Mouse (Mus musculus) forebrain, postnatal 0 days (tissue): ENCODE data around the gene Ciart. TPM values are rescaled to one million over a fixed set of nuclear protein-coding genes. Genes with fewer than 3 reads are reported as not detected.

Source experiments
- ATAC-seq: fragments of 200-750 bp; cut with Nextera tagmentation; 2 replicates; pipeline ENCODE4 v1.8.0; 2017; ENCODE audit warnings: mild to moderate bottlenecking, moderate library complexity
- DNase-seq: peaks from one replicate; pipeline ENCODE4 v3.0.0-alpha.2; 2015
- H3K27ac ChIP-seq: fragments of 300-500 bp; sonication (generic); 2 replicates; pipeline ENCODE4 v1.5.1; 2014; ENCODE audit warnings: low read depth, mild to moderate bottlenecking, antibody characterized with exemption, low read length, moderate library complexity, mixed read lengths
- H3K27me3 ChIP-seq: fragments of 300-500 bp; sonication (generic); 2 replicates; pipeline ENCODE4 v1.6.1; 2014; ENCODE audit warnings: mild to moderate bottlenecking, low read length, mixed read lengths; ENCODE audit not compliant: insufficient read depth
- H3K36me3 ChIP-seq: fragments of 300-500 bp; sonication (generic); 2 replicates; pipeline ENCODE4 v1.6.1; 2014; ENCODE audit warnings: mild to moderate bottlenecking, moderate library complexity; ENCODE audit not compliant: insufficient read depth
- H3K4me1 ChIP-seq: fragments of 300-500 bp; sonication (generic); 2 replicates; pipeline ENCODE4 v1.6.1; 2014; ENCODE audit warnings: antibody characterized with exemption; ENCODE audit not compliant: insufficient read depth
- H3K4me2 ChIP-seq: fragments of 300-500 bp; sonication (generic); 2 replicates; pipeline ENCODE4 v1.6.1; 2014; ENCODE audit warnings: low read depth, mild to moderate bottlenecking, moderate library complexity
- H3K4me3 ChIP-seq: fragments of 300-500 bp; sonication (generic); 2 replicates; pipeline ENCODE4 v1.5.1; 2014; ENCODE audit warnings: low read depth, low read length, mixed read lengths
- H3K9ac ChIP-seq: fragments of 300-500 bp; sonication (generic); 2 replicates; pipeline ENCODE4 v1.6.1; 2014; ENCODE audit warnings: mild to moderate bottlenecking
- H3K9me3 ChIP-seq: fragments of 300-500 bp; sonication (generic); 2 replicates; pipeline ENCODE4 v1.6.1; 2016; ENCODE audit warnings: low read length
- CTCF ChIP-seq: sonication (generic); IDR thresholded peaks from 2 replicates; pipeline ENCODE4 v1.5.1; 2016; ENCODE audit warnings: antibody characterized with exemption, control low read depth, low read depth
- WGBS: fragments of 180-500 bp; shearing (Covaris S2); extraction: QIAGEN DNeasy Blood & Tissue Kit; methylation state at CpG from one replicate; pipeline ENCODE4 v1.1.7; 2014; 5-methylcytosine and 5-hydroxymethylcytosine counted together
- polyA plus RNA-seq: library from polyadenylated mRNA; unstranded; fragments of >200 nt; fragmentation: Nextera tagmentation; extraction: Ambion mirVana; gene quantifications from 2 replicates; pipeline ENCODE4 v1.2.1, GENCODE M21; 2015
- total RNA-seq: library from RNA; depleted of rRNA; stranded (reverse); fragments of >200 nt; gene quantifications from 2 replicates; pipeline ENCODE4 v1.2.3, GENCODE M21; 2014

Gene Ciart
- total and polyA plus RNA-seq, 2 experiments from 2014 or later = 3.4 to 8.2 TPM

DNA sequence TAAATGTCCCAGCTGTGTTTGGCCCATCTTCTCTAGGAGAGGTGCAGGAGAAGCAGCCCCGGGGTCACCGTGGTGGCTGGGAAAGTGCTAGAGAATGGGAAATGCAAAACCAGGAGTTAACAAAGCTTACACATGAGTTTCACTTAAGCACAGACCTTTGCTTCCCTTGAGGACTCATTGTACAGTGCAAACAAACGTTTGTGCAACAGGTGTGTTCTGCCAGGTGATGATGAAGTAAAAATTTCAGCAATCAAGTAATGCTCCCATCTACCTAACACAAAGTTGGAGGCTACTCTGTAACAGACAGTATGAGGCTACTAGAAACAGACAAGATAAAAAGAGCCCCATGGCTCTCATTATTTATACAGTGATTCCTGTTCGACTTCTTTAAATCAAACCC is 3.0 kb downstream of the Ciart start:
- no peak overlapping the region for H3K4me3 ChIP-seq
- H3K4me1 ChIP-seq = peaks cover 5% of the 10 kb centered on the region; the same call in 1 of the 2 replicates
- no peaks in the 10 kb centered on the region for H3K27me3 ChIP-seq
- WGBS = 95% methylated on average over 4 of the region's 4 CpGs
- H3K4me2 ChIP-seq = no peak overlapping the region
- H3K27ac ChIP-seq = no peak overlapping the region
- no peaks in the 10 kb centered on the region for H3K9me3 ChIP-seq
- ATAC-seq (no peak), DNase-seq (no peak)
- no peak overlapping the region for H3K9ac ChIP-seq
- no peaks in the 10 kb centered on the region for H3K36me3 ChIP-seq
- TF ChIP-seq CTCF = no peak

- H3K27me3 ChIP-seq = no peaks in the 10 kb centered on the region
- H3K9me3 ChIP-seq = no peaks in the 10 kb centered on the region
- no peak overlapping the region for H3K27ac ChIP-seq
- peak overlapping the region; percentile 66; the same call in 1 of the 2 replicates for H3K9ac ChIP-seq
- H3K4me1 ChIP-seq = peaks cover 14% of the 10 kb centered on the region
- peak overlapping the region; percentile 68 for H3K4me2 ChIP-seq
- no peak for DNase-seq
- WGBS = 77% methylated on average over 7 of the region's 7 CpGs
- TF ChIP-seq CTCF = no peak
- H3K4me3 ChIP-seq = peak overlapping the region; percentile 66
- 0 out of 2 replicates have a peak, but pooled peaks cover 9% of the 10 kb centered on the region for H3K36me3 ChIP-seq
- ATAC-seq = no peak
These were observed 10.0 kb downstream of the Ciart start for GRCm38 (mm10) chr3:95872048-95872447.

DNA sequence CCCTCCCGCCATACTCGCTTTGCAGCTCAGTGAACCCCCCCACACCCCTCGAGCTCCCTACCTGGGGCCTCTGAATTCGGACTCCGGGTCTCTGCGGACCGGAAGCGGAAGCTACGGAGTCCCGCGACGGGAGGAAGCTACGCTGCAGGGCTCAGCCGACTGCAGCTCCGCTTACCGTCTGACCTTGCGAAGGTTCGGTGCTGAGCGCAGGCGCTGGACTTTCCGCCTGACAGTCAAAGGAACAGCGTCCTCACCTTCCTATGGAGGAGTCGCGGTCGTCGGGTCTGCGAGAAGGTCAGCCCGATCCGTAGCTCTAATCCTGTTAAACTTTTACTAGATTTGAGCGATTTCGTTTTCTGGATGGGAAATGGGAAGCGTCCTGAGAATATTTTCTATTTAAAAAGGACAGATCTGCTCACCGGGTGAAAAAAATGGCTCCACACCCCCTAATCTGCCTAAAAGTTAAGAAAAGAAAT is 10.6 kb downstream of the Ciart start, which contains the start of gene Mrps21:
Gene Mrps21 (minus strand): TSS at position 128 of the 476 bp plus-strand sequence.
- under 1% methylated on average over 33 of the region's 33 CpGs for WGBS
- no peaks in the 10 kb centered on the region for H3K9me3 ChIP-seq
- peak within 1 kb of the TSS; percentile 68 for H3K4me2 ChIP-seq
- peak within 1 kb of the TSS; percentile 79 for H3K27ac ChIP-seq
- 0 out of 2 replicates have a peak, but pooled peaks cover 9% of the 10 kb centered on the region for H3K36me3 ChIP-seq
- H3K4me3 ChIP-seq = peak within 1 kb of the TSS; percentile 66
- no peaks in the 10 kb centered on the region for H3K27me3 ChIP-seq
- peak; percentile 99 for ATAC-seq
- H3K9ac ChIP-seq = peak within 1 kb of the TSS; percentile 66
- H3K4me1 ChIP-seq = peaks cover 14% of the 10 kb centered on the region
- TF ChIP-seq CTCF = peak; percentile 16; the same call in 1 of the 2 replicates
- DNase-seq = peak; percentile 86

GRCm38 (mm10) chr3:95870976-95871375 is 11.1 kb downstream of the Ciart start:
- DNase-seq (no peak), ATAC-seq (peak; percentile 48)
- 8% methylated on average over 15 of the region's 15 CpGs for WGBS
- Histone ChIP-seq H3K4me3 (peak overlapping the region; percentile 66), H3K4me1 (peaks cover 14% of the 10 kb centered on the region), H3K36me3 (0 out of 2 replicates have a peak, but pooled peaks cover 9% of the 10 kb centered on the region), H3K9ac (peak overlapping the region; percentile 66), H3K9me3 (no peaks in the 10 kb centered on the region), H3K27me3 (no peaks in the 10 kb centered on the region), H3K27ac (peak overlapping the region; percentile 79), H3K4me2 (peak overlapping the region; percentile 68)
- TF ChIP-seq CTCF = no peak

- Histone ChIP-seq H3K4me1 (peaks cover 12% of the 10 kb centered on the region), H3K9me3 (no peaks in the 10 kb centered on the region), H3K9ac (no peak overlapping the region), H3K4me2 (no peak overlapping the region), H3K27ac (no peak overlapping the region), H3K36me3 (peaks cover 23% of the 10 kb centered on the region; the same call in 1 of the 2 replicates), H3K4me3 (no peak overlapping the region), H3K27me3 (no peaks in the 10 kb centered on the region)
- ATAC-seq (no peak), DNase-seq (no peak)
- WGBS = 95% methylated on average over 2 of the region's 2 CpGs
- no peak for TF ChIP-seq CTCF
These were observed 14.6 kb downstream of the Ciart start for GRCm38 (mm10) chr3:95867408-95867807.

- WGBS = 88% methylated on average over 5 of the region's 5 CpGs
- no peaks in the 10 kb centered on the region for H3K9me3 ChIP-seq
- peaks cover 23% of the 10 kb centered on the region; the same call in 1 of the 2 replicates for H3K36me3 ChIP-seq
- H3K9ac ChIP-seq = no peak overlapping the region
- no peak overlapping the region for H3K4me3 ChIP-seq
- H3K4me1 ChIP-seq = peaks cover 6% of the 10 kb centered on the region; the same call in 1 of the 2 replicates
- H3K27ac ChIP-seq = no peak overlapping the region
- no peak overlapping the region for H3K4me2 ChIP-seq
- TF ChIP-seq CTCF = no peak
- no peaks in the 10 kb centered on the region for H3K27me3 ChIP-seq
- ATAC-seq (no peak), DNase-seq (no peak)
These were observed 16.0 kb downstream of the Ciart start for GRCm38 (mm10) chr3:95866071-95866470.

GRCm38 (mm10) chr3:95865571-95865970 is 16.5 kb downstream of the Ciart start:
- DNase-seq (no peak), ATAC-seq (no peak)
- WGBS = 96% methylated on average over 20 of the region's 20 CpGs
- no peak for TF ChIP-seq CTCF
- no peaks in the 10 kb centered on the region for H3K9me3 ChIP-seq
- H3K36me3 ChIP-seq = peaks cover 23% of the 10 kb centered on the region; the same call in 1 of the 2 replicates
- no peak overlapping the region for H3K9ac ChIP-seq
- no peak overlapping the region for H3K4me3 ChIP-seq
- H3K4me1 ChIP-seq = peaks cover 2% of the 10 kb centered on the region; the same call in 1 of the 2 replicates
- no peak overlapping the region for H3K4me2 ChIP-seq
- no peak overlapping the region for H3K27ac ChIP-seq
- H3K27me3 ChIP-seq = no peaks in the 10 kb centered on the region
